Mouse (Mus musculus): ENCODE results near the gene Stpg2. TPM values are rescaled to one million over a fixed set of nuclear protein-coding genes. Genes with fewer than 3 reads are reported as not detected.
"Not testable (repeated sequence)": the region's sequence is repeated elsewhere in the genome, so short reads cannot be mapped to it uniquely, and the experiment has no call there.

Stpg2 gene
- polyA plus RNA-seq, 1 experiment = 0.06 TPM

- DNase-seq = no peak
- 98% methylated on average over 3 of the region's 3 CpGs for WGBS
- Histone ChIP-seq H3K27me3 (replicated peaks; ENCODE audit: control insufficient read depth, insufficient read depth, low read length) (no peaks in the 10 kb centered on the region), H3K27ac (ENCODE audit: insufficient read depth, low read depth, low read length) (no peak overlapping the region), H3K36me3 (ENCODE audit: control insufficient read depth, insufficient read depth, low read length) (no peaks in the 10 kb centered on the region), H3K4me3 (ENCODE audit: insufficient read depth, low read depth, low read length) (no peak overlapping the region), H3K4me1 (ENCODE audit: control insufficient read depth, insufficient read depth, low read length) (no peaks in the 10 kb centered on the region)
- TF ChIP-seq POLR2A (IDR thresholded peaks at IDR 0.05; ENCODE audit: low read depth, low read length) (no peak), CTCF (conservative IDR thresholded peaks at IDR 0.05; ENCODE audit: insufficient read depth, insufficient read length, low read depth, low read length) (no peak)
These were observed 459.6 kb downstream of the Stpg2 start for GRCm38 (mm10) chr3:139665047-139665446.

GRCm38 (mm10) chr3:139676192-139676591, 470.7 kb downstream of the Stpg2 start:
- H3K36me3 ChIP-seq (ENCODE audit: control insufficient read depth, insufficient read depth, low read length) = no peaks in the 10 kb centered on the region

GRCm38 (mm10) chr3:139676723-139677122, 471.2 kb downstream of the Stpg2 start:
- no peaks in the 10 kb centered on the region for H3K36me3 ChIP-seq (ENCODE audit: control insufficient read depth, insufficient read depth, low read length)
- H3K4me3 ChIP-seq (ENCODE audit: insufficient read depth, low read depth, low read length) = no peak overlapping the region
- no peaks in the 10 kb centered on the region for H3K4me1 ChIP-seq (ENCODE audit: control insufficient read depth, insufficient read depth, low read length)
- DNase-seq = no peak
- no peaks in the 10 kb centered on the region; the same call in 1 of the 2 replicates for H3K27me3 ChIP-seq (replicated peaks; ENCODE audit: control insufficient read depth, insufficient read depth, low read length)
- WGBS = 82% methylated on average over 1 of the region's 1 CpGs
- no peak for TF ChIP-seq CTCF (conservative IDR thresholded peaks at IDR 0.05; ENCODE audit: insufficient read depth, insufficient read length, low read depth, low read length)
- TF ChIP-seq POLR2A (IDR thresholded peaks at IDR 0.05; ENCODE audit: low read depth, low read length) = no peak
- no peak overlapping the region for H3K27ac ChIP-seq (ENCODE audit: insufficient read depth, low read depth, low read length)

More at GRCm38 (mm10) chr3:139676192-139676591, 470.7 kb downstream of the Stpg2 start:
- no peak overlapping the region for H3K27ac ChIP-seq (ENCODE audit: insufficient read depth, low read depth, low read length)
- H3K4me3 ChIP-seq (ENCODE audit: insufficient read depth, low read depth, low read length) = no peak overlapping the region
- DNase-seq = no peak
- 67% methylated on average over 3 of the region's 3 CpGs for WGBS
- no peaks in the 10 kb centered on the region for H3K4me1 ChIP-seq (ENCODE audit: control insufficient read depth, insufficient read depth, low read length)
- no peaks in the 10 kb centered on the region for H3K27me3 ChIP-seq (replicated peaks; ENCODE audit: control insufficient read depth, insufficient read depth, low read length)
- TF ChIP-seq POLR2A (IDR thresholded peaks at IDR 0.05; ENCODE audit: low read depth, low read length) = no peak

- H3K27ac ChIP-seq (ENCODE audit: insufficient read depth, low read depth, low read length); H3K4me1 ChIP-seq (ENCODE audit: control insufficient read depth, insufficient read depth, low read length); H3K27me3 ChIP-seq (replicated peaks; ENCODE audit: control insufficient read depth, insufficient read depth, low read length); H3K36me3 ChIP-seq (ENCODE audit: control insufficient read depth, insufficient read depth, low read length); DNase-seq; H3K4me3 ChIP-seq (ENCODE audit: insufficient read depth, low read depth, low read length): not testable (repeated sequence)
- WGBS = 91% methylated on average over 3 of the region's 3 CpGs
These were observed 498.7 kb downstream of the Stpg2 start for GRCm38 (mm10) chr3:139704238-139704637.

GRCm38 (mm10) chr3:139707396-139707795, 501.9 kb downstream of the Stpg2 start:
- DNase-seq; H3K27me3 ChIP-seq (replicated peaks; ENCODE audit: control insufficient read depth, insufficient read depth, low read length); H3K27ac ChIP-seq (ENCODE audit: insufficient read depth, low read depth, low read length); H3K36me3 ChIP-seq (ENCODE audit: control insufficient read depth, insufficient read depth, low read length); H3K4me3 ChIP-seq (ENCODE audit: insufficient read depth, low read depth, low read length); H3K4me1 ChIP-seq (ENCODE audit: control insufficient read depth, insufficient read depth, low read length): not testable (repeated sequence)
- WGBS = 89% methylated on average over 4 of the region's 4 CpGs

GRCm38 (mm10) chr3:139709794-139710193, 504.3 kb downstream of the Stpg2 start:
- Histone ChIP-seq H3K4me3 (ENCODE audit: insufficient read depth, low read depth, low read length) (no peak overlapping the region), H3K36me3 (ENCODE audit: control insufficient read depth, insufficient read depth, low read length) (no peaks in the 10 kb centered on the region), H3K27ac (ENCODE audit: insufficient read depth, low read depth, low read length) (no peak overlapping the region), H3K27me3 (replicated peaks; ENCODE audit: control insufficient read depth, insufficient read depth, low read length) (no peaks in the 10 kb centered on the region), H3K4me1 (ENCODE audit: control insufficient read depth, insufficient read depth, low read length) (no peaks in the 10 kb centered on the region)
- TF ChIP-seq POLR2A (IDR thresholded peaks at IDR 0.05; ENCODE audit: low read depth, low read length) (no peak), CTCF (conservative IDR thresholded peaks at IDR 0.05; ENCODE audit: insufficient read depth, insufficient read length, low read depth, low read length) (no peak)
- DNase-seq = no peak
- 73% methylated on average over 4 of the region's 4 CpGs for WGBS

- 40% methylated on average over 7 of the region's 7 CpGs for WGBS
- Histone ChIP-seq H3K27me3 (replicated peaks; ENCODE audit: control insufficient read depth, insufficient read depth, low read length) (no peaks in the 10 kb centered on the region), H3K4me3 (ENCODE audit: insufficient read depth, low read depth, low read length) (no peak overlapping the region), H3K36me3 (ENCODE audit: control insufficient read depth, insufficient read depth, low read length) (no peaks in the 10 kb centered on the region), H3K4me1 (ENCODE audit: control insufficient read depth, insufficient read depth, low read length) (no peaks in the 10 kb centered on the region), H3K27ac (ENCODE audit: insufficient read depth, low read depth, low read length) (no peak overlapping the region)
- TF ChIP-seq CTCF (conservative IDR thresholded peaks at IDR 0.05; ENCODE audit: insufficient read depth, insufficient read length, low read depth, low read length) = no peak
- DNase-seq = no peak
These were observed 523.3 kb downstream of the Stpg2 start for GRCm38 (mm10) chr3:139728751-139729150.

GRCm38 (mm10) chr3:139729248-139729647, 523.8 kb downstream of the Stpg2 start:
- H3K4me3 ChIP-seq (ENCODE audit: insufficient read depth, low read depth, low read length) = no peak overlapping the region
- H3K4me1 ChIP-seq (ENCODE audit: control insufficient read depth, insufficient read depth, low read length) = no peaks in the 10 kb centered on the region
- WGBS = 34% methylated on average over 5 of the region's 5 CpGs
- H3K27me3 ChIP-seq (replicated peaks; ENCODE audit: control insufficient read depth, insufficient read depth, low read length) = no peaks in the 10 kb centered on the region
- DNase-seq = no peak
- no peak for TF ChIP-seq CTCF (conservative IDR thresholded peaks at IDR 0.05; ENCODE audit: insufficient read depth, insufficient read length, low read depth, low read length)
- no peak for TF ChIP-seq POLR2A (IDR thresholded peaks at IDR 0.05; ENCODE audit: low read depth, low read length)
- H3K36me3 ChIP-seq (ENCODE audit: control insufficient read depth, insufficient read depth, low read length) = no peaks in the 10 kb centered on the region
- no peak overlapping the region for H3K27ac ChIP-seq (ENCODE audit: insufficient read depth, low read depth, low read length)
